9 mouse cellular contexts compared by ENCODE assay signal in genomic region chr3:15194362-15194761, GRCm38 (mm10).
DNase-seq lines count a peak whose midpoint lies in the region; ATAC-seq and TF ChIP-seq lines count a peak whose summit lies in the region.
"Had no signal": no experiment of that assay in that cellular context is flagged by ENCODE, and none has a peak within 500 bp of the region (broad histone marks: within the 10 kb centered on the region; RNA-seq: fewer than 3 reads in every experiment).

No protein-coding gene starts in this region.

- DNase-seq in B cell, adult 2 months: peak; percentile 72 to 76
- peak; percentile 80 for DNase-seq in adrenal gland, postnatal 14 days
- DNase-seq in embryonic facial prominence, embryonic 10.5 days (ENCODE audit: low spot score): peak; percentile 77
- peak; percentile 72 to 88 for DNase-seq in kidney, postnatal 25 days
- peak; percentile 34 for DNase-seq in liver, embryonic 13.5 days
- DNase-seq in stomach, postnatal 0 days (ENCODE audit: low spot score): peak; percentile 80

- H3K36me3 ChIP-seq in embryonic facial prominence, embryonic 10.5 days (replicated peaks): no peaks in the 10 kb centered on the region
- no peaks in the 10 kb centered on the region for H3K36me3 ChIP-seq in heart, embryonic 16.5 days (ENCODE audit: control insufficient read depth, insufficient read depth)
- no peaks in the 10 kb centered on the region for H3K36me3 ChIP-seq in liver, embryonic 13.5 days
- H3K36me3 ChIP-seq in neural tube, embryonic 12.5 days: no peaks in the 10 kb centered on the region
- H3K36me3 ChIP-seq in stomach, postnatal 0 days (ENCODE audit: control insufficient read depth, insufficient read depth, low read length): no peaks in the 10 kb centered on the region
- H3K36me3 ChIP-seq: embryonic facial prominence, embryonic 15.5 days had no signal

- no peaks in the 10 kb centered on the region for H3K9me3 ChIP-seq in embryonic facial prominence, embryonic 10.5 days
- no peaks in the 10 kb centered on the region for H3K9me3 ChIP-seq in heart, embryonic 16.5 days (replicated peaks; ENCODE audit: control insufficient read depth, low read length)
- H3K9me3 ChIP-seq in liver, embryonic 13.5 days (replicated peaks): no peaks in the 10 kb centered on the region
- H3K9me3 ChIP-seq in neural tube, embryonic 12.5 days: no peaks in the 10 kb centered on the region
- no peaks in the 10 kb centered on the region for H3K9me3 ChIP-seq in stomach, postnatal 0 days (ENCODE audit: control insufficient read depth, low read length)
- H3K9me3 ChIP-seq: embryonic facial prominence, embryonic 15.5 days had no signal

- H3K9ac ChIP-seq in heart, embryonic 16.5 days (ENCODE audit: low read length): no peak overlapping the region
- no peak overlapping the region for H3K9ac ChIP-seq in liver, embryonic 13.5 days
- no peak overlapping the region for H3K9ac ChIP-seq in neural tube, embryonic 12.5 days
- no peak overlapping the region for H3K9ac ChIP-seq in stomach, postnatal 0 days (ENCODE audit: low read length)
- H3K9ac ChIP-seq: embryonic facial prominence, embryonic 15.5 days had no signal

- peak; percentile 98 for TF ChIP-seq CTCF in stomach, postnatal 0 days (IDR thresholded peaks at IDR 0.05; ENCODE audit: low read depth)

- no peaks in the 10 kb centered on the region for H3K27me3 ChIP-seq in embryonic facial prominence, embryonic 10.5 days (replicated peaks; ENCODE audit: low read depth, poor library complexity, severe bottlenecking)
- H3K27me3 ChIP-seq in heart, embryonic 16.5 days (ENCODE audit: control insufficient read depth, insufficient read depth, low read length): no peaks in the 10 kb centered on the region
- H3K27me3 ChIP-seq in liver, embryonic 13.5 days: no peaks in the 10 kb centered on the region
- H3K27me3 ChIP-seq in neural tube, embryonic 12.5 days (replicated peaks): no peaks in the 10 kb centered on the region
- H3K27me3 ChIP-seq in stomach, postnatal 0 days (ENCODE audit: control insufficient read depth, insufficient read depth, low read length): no peaks in the 10 kb centered on the region
- H3K27me3 ChIP-seq: embryonic facial prominence, embryonic 15.5 days had no signal

- TF ChIP-seq EP300 in stomach, postnatal 0 days (optimal IDR thresholded peaks at IDR 0.05): no peak

- peak overlapping the region; percentile 36; the same call in 1 of the 2 replicates for H3K4me2 ChIP-seq in heart, embryonic 16.5 days (ENCODE audit: low read depth, low read length)
- no peak overlapping the region for H3K4me2 ChIP-seq in liver, embryonic 13.5 days
- H3K4me2 ChIP-seq in neural tube, embryonic 12.5 days (replicated peaks): no peak overlapping the region
- H3K4me2 ChIP-seq in stomach, postnatal 0 days (replicated peaks; ENCODE audit: low read depth): no peak overlapping the region
- H3K4me2 ChIP-seq: embryonic facial prominence, embryonic 15.5 days had no signal

- 0 out of 2 replicates have a peak, but pooled peaks have one; percentile 14 for ATAC-seq in heart, embryonic 16.5 days (replicated peaks; ENCODE audit: extremely low read depth, insufficient read depth, low FRiP score)
- ATAC-seq in liver, embryonic 13.5 days (ENCODE audit: low read depth): no peak
- ATAC-seq in neural tube, embryonic 12.5 days (ENCODE audit: low FRiP score, low read depth): peak; percentile 90
- peak; percentile 63; the same call in 1 of the 2 replicates for ATAC-seq in stomach, postnatal 0 days (ENCODE audit: low FRiP score, low TSS enrichment)

- H3K27ac ChIP-seq in embryonic facial prominence, embryonic 10.5 days (replicated peaks): no peak overlapping the region
- no peak overlapping the region for H3K27ac ChIP-seq in heart, embryonic 16.5 days (ENCODE audit: low read length)
- no peak overlapping the region for H3K27ac ChIP-seq in liver, embryonic 13.5 days
- no peak overlapping the region for H3K27ac ChIP-seq in neural tube, embryonic 12.5 days
- H3K27ac ChIP-seq in stomach, postnatal 0 days (replicated peaks): no peak overlapping the region
- H3K27ac ChIP-seq: embryonic facial prominence, embryonic 15.5 days had no signal

- H3K4me1 ChIP-seq in embryonic facial prominence, embryonic 10.5 days: 0 out of 2 replicates have a peak, but pooled peaks cover 2% of the 10 kb centered on the region
- H3K4me1 ChIP-seq in heart, embryonic 16.5 days (ENCODE audit: control insufficient read depth, insufficient read depth, low read length): no peaks in the 10 kb centered on the region
- no peaks in the 10 kb centered on the region for H3K4me1 ChIP-seq in liver, embryonic 13.5 days (replicated peaks)
- no peaks in the 10 kb centered on the region for H3K4me1 ChIP-seq in neural tube, embryonic 12.5 days
- no peaks in the 10 kb centered on the region for H3K4me1 ChIP-seq in stomach, postnatal 0 days (replicated peaks; ENCODE audit: control insufficient read depth, insufficient read depth)
- H3K4me1 ChIP-seq: embryonic facial prominence, embryonic 15.5 days had no signal

- no peak overlapping the region for H3K4me3 ChIP-seq in embryonic facial prominence, embryonic 10.5 days
- H3K4me3 ChIP-seq in heart, embryonic 16.5 days (ENCODE audit: low read length): no peak overlapping the region
- H3K4me3 ChIP-seq in liver, embryonic 13.5 days (replicated peaks): no peak overlapping the region
- H3K4me3 ChIP-seq in neural tube, embryonic 12.5 days: no peak overlapping the region
- no peak overlapping the region for H3K4me3 ChIP-seq in stomach, postnatal 0 days (ENCODE audit: low read depth, low read length)
- H3K4me3 ChIP-seq: embryonic facial prominence, embryonic 15.5 days had no signal

- 16% methylated on average over 7 of the region's 7 CpGs for WGBS in embryonic facial prominence, embryonic 10.5 days
- WGBS in heart, embryonic 16.5 days: 5% methylated on average over 7 of the region's 7 CpGs
- WGBS in liver, embryonic 13.5 days (ENCODE audit: insufficient replicate concordance): 6% methylated on average over 7 of the region's 7 CpGs
- 7% methylated on average over 7 of the region's 7 CpGs for WGBS in neural tube, embryonic 12.5 days
- WGBS in stomach, postnatal 0 days: under 1% methylated on average over 7 of the region's 7 CpGs
